Mouse (Mus musculus) kidney, embryonic 15.5 days (tissue): ENCODE data around the gene Ereg. TPM values are rescaled to one million over a fixed set of nuclear protein-coding genes. Genes with fewer than 3 reads are reported as not detected.

ENCODE experiments used
- ATAC-seq: fragments of 200-750 bp; cut with Nextera tagmentation; replicated peaks from 2 replicates; pipeline ENCODE4 v1.8.0; 2017; ENCODE audit warnings: moderate TSS enrichment; ENCODE audit not compliant: low FRiP score
- H3K27ac ChIP-seq: fragments of 300-500 bp; sonication (generic); 2 replicates; pipeline ENCODE4 v1.5.1; 2015; ENCODE audit warnings: mild to moderate bottlenecking, inconsistent platforms
- H3K27me3 ChIP-seq: fragments of 300-500 bp; sonication (generic); 2 replicates; pipeline ENCODE4 v1.6.1; 2015; ENCODE audit warnings: inconsistent platforms
- H3K36me3 ChIP-seq: fragments of 300-500 bp; sonication (generic); 2 replicates; pipeline ENCODE4 v1.6.1; 2015; ENCODE audit warnings: inconsistent platforms
- H3K4me1 ChIP-seq: fragments of 300-500 bp; sonication (generic); 2 replicates; pipeline ENCODE4 v1.6.1; 2015; ENCODE audit warnings: inconsistent platforms
- H3K4me2 ChIP-seq: fragments of 300-500 bp; sonication (generic); 2 replicates; pipeline ENCODE4 v1.6.1; 2015; ENCODE audit warnings: moderate library complexity, mild to moderate bottlenecking, inconsistent platforms
- H3K4me3 ChIP-seq: fragments of 300-500 bp; sonication (generic); replicated peaks from 2 replicates; pipeline ENCODE4 v1.5.1; 2015; ENCODE audit warnings: mild to moderate bottlenecking, inconsistent platforms
- H3K9ac ChIP-seq: fragments of 300-500 bp; sonication (generic); 2 replicates; pipeline ENCODE4 v1.6.1; 2015; ENCODE audit warnings: mild to moderate bottlenecking, inconsistent platforms
- H3K9me3 ChIP-seq: fragments of 300-500 bp; sonication (generic); replicated peaks from 2 replicates; pipeline ENCODE4 v1.6.1; 2016; ENCODE audit warnings: inconsistent platforms
- WGBS: fragments of 180-500 bp; shearing (Covaris S2); methylation state at CpG from one replicate; pipeline ENCODE4 v1.1.7; 2015; ENCODE audit warnings: mixed read lengths; 5-methylcytosine and 5-hydroxymethylcytosine counted together
- polyA plus RNA-seq: library from polyadenylated mRNA; unstranded; fragments of >200 nt; fragmentation: Nextera tagmentation; extraction: Ambion mirVana; gene quantifications from 2 replicates; pipeline ENCODE4 v1.2.1, GENCODE M21; 2015

The Ereg gene
- 0.05 TPM in 1 of 2 replicates, not detected in the other for polyA plus RNA-seq

- Histone ChIP-seq H3K9me3 (no peaks in the 10 kb centered on the region), H3K4me1 (peaks cover 7% of the 10 kb centered on the region; the same call in 1 of the 2 replicates), H3K4me2 (peak within 1 kb of the TSS; percentile 59), H3K27me3 (peaks cover 36% of the 10 kb centered on the region), H3K27ac (no peak within 1 kb of the TSS), H3K4me3 (peak within 1 kb of the TSS; percentile 32), H3K36me3 (no peaks in the 10 kb centered on the region), H3K9ac (no peak within 1 kb of the TSS)
- WGBS, result 1% methylated on average over 25 of the region's 25 CpGs
- ATAC-seq, result peak; percentile 75
Observed at GRCm38 (mm10) chr5:91074450-91074950, at the start of gene Ereg. TSS of gene Ereg (plus strand) at chr5:91074622.

GRCm38 (mm10) chr5:91027164-91027563 lies 47.3 kb upstream of the Ereg start, which contains the start of gene Epgn:
TSS of gene Epgn (plus strand) at chr5:91027464.
- no peak within 1 kb of the TSS for H3K4me3 ChIP-seq
- 86% methylated on average over 6 of the region's 6 CpGs for WGBS

GRCm38 (mm10) chr5:91027840-91028239 lies 46.6 kb upstream of the Ereg start:
- ATAC-seq, result no peak
- no peak overlapping the region for H3K27ac ChIP-seq
- no peaks in the 10 kb centered on the region for H3K9me3 ChIP-seq
- H3K9ac ChIP-seq, result no peak overlapping the region
- no peaks in the 10 kb centered on the region for H3K36me3 ChIP-seq
- H3K27me3 ChIP-seq, result no peaks in the 10 kb centered on the region
- H3K4me3 ChIP-seq, result no peak overlapping the region
- WGBS, result 70% methylated on average over 1 of the region's 1 CpGs
- H3K4me1 ChIP-seq, result no peaks in the 10 kb centered on the region
- no peak overlapping the region for H3K4me2 ChIP-seq

More at GRCm38 (mm10) chr5:91027164-91027563, 47.3 kb upstream of the Ereg start, which contains the start of gene Epgn:
- no peak within 1 kb of the TSS for H3K27ac ChIP-seq
- H3K9ac ChIP-seq, result no peak within 1 kb of the TSS
- no peaks in the 10 kb centered on the region for H3K4me1 ChIP-seq
- H3K36me3 ChIP-seq, result no peaks in the 10 kb centered on the region
- H3K4me2 ChIP-seq, result no peak within 1 kb of the TSS
- no peaks in the 10 kb centered on the region for H3K27me3 ChIP-seq
- H3K9me3 ChIP-seq, result no peaks in the 10 kb centered on the region
- no peak for ATAC-seq

- Histone ChIP-seq H3K9me3 (no peaks in the 10 kb centered on the region), H3K4me3 (no peak overlapping the region), H3K4me1 (no peaks in the 10 kb centered on the region), H3K4me2 (no peak overlapping the region), H3K27me3 (no peaks in the 10 kb centered on the region), H3K27ac (no peak overlapping the region), H3K36me3 (no peaks in the 10 kb centered on the region), H3K9ac (no peak overlapping the region)
- no peak for ATAC-seq
- WGBS, result 89% methylated on average over 2 of the region's 2 CpGs
Observed at GRCm38 (mm10) chr5:91030629-91031028, 43.8 kb upstream of the Ereg start.

GRCm38 (mm10) chr5:91035341-91035740 lies 39.1 kb upstream of the Ereg start:
- Histone ChIP-seq H3K36me3 (no peaks in the 10 kb centered on the region), H3K9me3 (no peaks in the 10 kb centered on the region), H3K27me3 (no peaks in the 10 kb centered on the region), H3K4me1 (peaks cover 8% of the 10 kb centered on the region; the same call in 1 of the 2 replicates), H3K4me2 (no peak overlapping the region), H3K9ac (no peak overlapping the region), H3K4me3 (no peak overlapping the region), H3K27ac (no peak overlapping the region)
- 63% methylated on average over 2 of the region's 2 CpGs for WGBS
- no peak for ATAC-seq

- Histone ChIP-seq H3K9me3 (no peaks in the 10 kb centered on the region), H3K4me1 (peaks cover 8% of the 10 kb centered on the region; the same call in 1 of the 2 replicates), H3K36me3 (no peaks in the 10 kb centered on the region), H3K9ac (no peak overlapping the region), H3K27ac (no peak overlapping the region), H3K4me2 (no peak overlapping the region), H3K27me3 (no peaks in the 10 kb centered on the region), H3K4me3 (no peak overlapping the region)
- no peak for ATAC-seq
- 86% methylated on average over 4 of the region's 4 CpGs for WGBS
Observed at GRCm38 (mm10) chr5:91036628-91037027, 37.8 kb upstream of the Ereg start.

- H3K27me3 ChIP-seq, result no peaks in the 10 kb centered on the region
- H3K36me3 ChIP-seq, result no peaks in the 10 kb centered on the region
- H3K4me2 ChIP-seq, result no peak overlapping the region
- WGBS, result 73% methylated on average over 2 of the region's 2 CpGs
- H3K4me1 ChIP-seq, result peaks cover 8% of the 10 kb centered on the region; the same call in 1 of the 2 replicates
- no peak overlapping the region for H3K4me3 ChIP-seq
- H3K9me3 ChIP-seq, result no peaks in the 10 kb centered on the region
- H3K9ac ChIP-seq, result no peak overlapping the region
- H3K27ac ChIP-seq, result no peak overlapping the region
- no peak for ATAC-seq
Observed at GRCm38 (mm10) chr5:91037756-91038155, 36.7 kb upstream of the Ereg start.

- 7% methylated on average over 2 of the region's 2 CpGs for WGBS
- Histone ChIP-seq H3K4me3 (no peak overlapping the region), H3K4me1 (peaks cover 8% of the 10 kb centered on the region; the same call in 1 of the 2 replicates), H3K27ac (no peak overlapping the region), H3K9me3 (no peaks in the 10 kb centered on the region), H3K4me2 (no peak overlapping the region), H3K36me3 (no peaks in the 10 kb centered on the region), H3K27me3 (no peaks in the 10 kb centered on the region), H3K9ac (no peak overlapping the region)
- ATAC-seq, result peak; percentile 75
Observed at GRCm38 (mm10) chr5:91038547-91038946, 35.9 kb upstream of the Ereg start.

GRCm38 (mm10) chr5:91038963-91039362 lies 35.5 kb upstream of the Ereg start:
- H3K9ac ChIP-seq, result no peak overlapping the region
- peak; percentile 46 for ATAC-seq

GRCm38 (mm10) chr5:91047987-91048386 lies 26.4 kb upstream of the Ereg start:
- 69% methylated on average over 6 of the region's 6 CpGs for WGBS
- no peaks in the 10 kb centered on the region for H3K27me3 ChIP-seq

More at GRCm38 (mm10) chr5:91038963-91039362, 35.5 kb upstream of the Ereg start:
- H3K4me3 ChIP-seq, result no peak overlapping the region
- H3K4me2 ChIP-seq, result no peak overlapping the region
- H3K27ac ChIP-seq, result no peak overlapping the region
- no peaks in the 10 kb centered on the region for H3K36me3 ChIP-seq
- 68% methylated on average over 2 of the region's 2 CpGs for WGBS
- H3K9me3 ChIP-seq, result no peaks in the 10 kb centered on the region
- H3K27me3 ChIP-seq, result no peaks in the 10 kb centered on the region
- peaks cover 8% of the 10 kb centered on the region; the same call in 1 of the 2 replicates for H3K4me1 ChIP-seq

GRCm38 (mm10) chr5:91048397-91048796 lies 26.0 kb upstream of the Ereg start:
- no peak for ATAC-seq
- no peak overlapping the region for H3K27ac ChIP-seq
- no peaks in the 10 kb centered on the region for H3K4me1 ChIP-seq
- H3K4me3 ChIP-seq, result no peak overlapping the region
- 84% methylated on average over 8 of the region's 8 CpGs for WGBS
- H3K9me3 ChIP-seq, result no peaks in the 10 kb centered on the region
- H3K36me3 ChIP-seq, result no peaks in the 10 kb centered on the region
- H3K9ac ChIP-seq, result no peak overlapping the region
- no peak overlapping the region for H3K4me2 ChIP-seq
- H3K27me3 ChIP-seq, result no peaks in the 10 kb centered on the region

More at GRCm38 (mm10) chr5:91047987-91048386, 26.4 kb upstream of the Ereg start:
- H3K9me3 ChIP-seq, result no peaks in the 10 kb centered on the region
- no peaks in the 10 kb centered on the region for H3K4me1 ChIP-seq
- no peak overlapping the region for H3K4me3 ChIP-seq
- no peak overlapping the region for H3K27ac ChIP-seq
- H3K9ac ChIP-seq, result no peak overlapping the region
- ATAC-seq, result no peak
- H3K36me3 ChIP-seq, result no peaks in the 10 kb centered on the region
- H3K4me2 ChIP-seq, result no peak overlapping the region

GRCm38 (mm10) chr5:91072340-91072739 lies 2.1 kb upstream of the Ereg start:
- H3K4me1 ChIP-seq, result peaks cover 7% of the 10 kb centered on the region; the same call in 1 of the 2 replicates
- no peak for ATAC-seq
- WGBS, result 82% methylated on average over 4 of the region's 4 CpGs
- no peak overlapping the region for H3K4me2 ChIP-seq
- H3K27ac ChIP-seq, result no peak overlapping the region
- no peaks in the 10 kb centered on the region for H3K36me3 ChIP-seq
- no peaks in the 10 kb centered on the region for H3K9me3 ChIP-seq
- peaks cover 36% of the 10 kb centered on the region for H3K27me3 ChIP-seq
- no peak overlapping the region for H3K4me3 ChIP-seq
- H3K9ac ChIP-seq, result no peak overlapping the region

GRCm38 (mm10) chr5:91073626-91074025 lies 796 bp upstream of the Ereg start:
- Histone ChIP-seq H3K27ac (no peak overlapping the region), H3K27me3 (peaks cover 36% of the 10 kb centered on the region), H3K9ac (no peak overlapping the region), H3K4me2 (no peak overlapping the region), H3K4me3 (no peak overlapping the region), H3K36me3 (no peaks in the 10 kb centered on the region), H3K9me3 (no peaks in the 10 kb centered on the region), H3K4me1 (peaks cover 7% of the 10 kb centered on the region; the same call in 1 of the 2 replicates)
- 77% methylated on average over 8 of the region's 8 CpGs for WGBS
- no peak for ATAC-seq
